Mouse (Mus musculus) cortical plate, adult 2 months (tissue): ENCODE measurements around the gene Cdca5.

Experiments used
- CTCF ChIP-seq: fragments of 200-500 bp; IDR thresholded peaks from 2 replicates; pipeline ENCODE4 v1.5.1; 2011; ENCODE audit warnings: mild to moderate bottlenecking, control low read depth, low read length; ENCODE audit not compliant: insufficient read depth; ENCODE audit errors: extremely low read depth
- POLR2A ChIP-seq: fragments of 200-500 bp; IDR thresholded peaks from 2 replicates; pipeline ENCODE4 v1.6.1; 2011; ENCODE audit warnings: mild to moderate bottlenecking, low read length, control low read depth; ENCODE audit not compliant: insufficient read depth; ENCODE audit errors: extremely low read depth

DNA sequence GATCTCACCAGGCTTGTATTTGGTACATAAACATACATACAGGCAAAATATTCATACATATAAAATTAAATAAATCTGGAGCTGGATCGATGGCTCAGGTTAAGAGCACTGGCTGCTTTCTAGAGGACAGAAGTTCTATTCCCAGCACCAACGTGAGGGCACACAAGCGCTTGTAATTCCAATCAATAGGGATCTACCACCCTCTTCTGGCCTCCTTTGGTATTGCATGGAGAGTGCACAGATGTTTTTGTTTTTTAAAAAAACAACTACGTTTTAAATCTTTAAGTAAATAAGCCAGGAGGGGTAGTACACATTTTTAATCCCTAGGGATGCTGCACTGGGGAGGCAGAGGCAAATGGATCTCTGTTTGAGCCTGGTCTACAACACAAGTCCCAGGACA is 41.5 kb downstream of the Cdca5 start:
- TF ChIP-seq CTCF (peak; percentile 50; the same call in 1 of the 2 replicates), POLR2A (no peak)
